Mouse (Mus musculus) fibroblast of lung, adult 2 months (primary cell): ENCODE results near the gene Cyb5r3.
"Not testable (repeated sequence)": the region's sequence is repeated elsewhere in the genome, so short reads cannot be mapped to it uniquely, and the experiment has no call there.

Experiments used
- DNase-seq: peaks from one replicate; pipeline ENCODE4 v3.0.0-alpha.2; 2011; ENCODE audit warnings: low read depth

Gene Cyb5r3

DNA sequence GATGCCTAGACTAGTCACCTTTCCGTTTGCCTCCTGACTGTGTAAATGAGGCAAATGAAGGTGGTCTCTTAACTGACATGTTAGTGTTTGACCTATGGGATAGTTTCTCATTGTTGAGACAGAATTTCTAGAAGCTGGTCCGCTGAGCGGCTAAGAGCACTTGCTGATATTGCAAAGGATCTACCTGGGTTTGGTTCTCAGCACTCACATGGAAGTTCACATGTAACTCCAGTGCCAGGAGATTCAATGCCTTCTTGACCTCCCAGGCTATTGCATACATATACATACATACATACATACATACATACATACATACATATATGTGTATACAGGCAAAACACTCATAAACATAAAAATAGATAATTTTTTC, 22.3 kb downstream of the Cyb5r3 start:
- DNase-seq, result no peak

DNA sequence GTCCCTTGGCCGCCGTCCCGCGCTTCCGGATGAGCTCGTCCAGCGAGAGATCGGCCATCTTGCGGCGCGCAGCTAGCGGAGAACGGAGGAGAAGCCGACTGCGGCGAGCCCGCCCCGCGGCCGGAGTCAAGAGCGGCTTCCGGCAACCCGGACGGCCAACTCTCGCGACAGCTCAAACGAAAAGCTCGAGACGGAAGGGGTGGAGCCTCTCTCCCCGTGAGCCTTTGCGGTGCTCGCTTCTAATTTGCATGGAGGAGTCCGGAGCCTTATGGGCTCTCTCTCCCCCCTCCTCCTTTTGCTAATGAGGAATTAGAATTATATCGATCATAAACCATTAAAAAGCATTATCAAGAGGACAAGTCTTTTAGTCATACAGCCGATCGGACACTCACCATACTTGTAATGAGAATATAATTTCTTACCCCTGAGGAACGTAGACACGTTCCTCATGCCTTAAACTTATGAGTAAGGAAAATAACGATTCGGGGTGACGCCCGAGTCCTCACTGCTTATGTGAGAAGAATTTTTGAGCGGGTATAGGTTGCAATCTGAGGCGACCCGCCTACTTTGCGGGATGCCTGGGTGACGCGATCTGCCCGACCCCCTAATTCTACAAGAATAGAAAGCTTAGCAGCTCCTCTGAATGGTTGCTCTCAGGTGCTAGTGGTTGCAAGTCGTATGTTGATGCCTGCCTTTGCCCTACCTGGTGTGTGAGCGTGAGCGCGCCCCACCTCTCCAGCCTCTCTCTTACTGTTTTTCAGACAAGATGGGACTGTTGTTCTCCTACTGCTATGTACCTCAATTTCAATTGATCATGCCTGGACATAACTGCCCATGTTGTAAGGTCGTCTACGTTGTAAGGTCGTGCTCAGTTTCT, 23.0 kb downstream of the Cyb5r3 start, which contains the start of gene Poldip3:
Gene Poldip3, minus strand, starts transcription at position 189 of the 877 bp plus-strand sequence.
- peak; percentile 95 for DNase-seq

- DNase-seq, result no peak
Observed at GRCm38 (mm10) chr15:83148801-83149195, 23.6 kb downstream of the Cyb5r3 start.

GRCm38 (mm10) chr15:83148395-83148794, 24.0 kb downstream of the Cyb5r3 start:
- no peak for DNase-seq

DNA sequence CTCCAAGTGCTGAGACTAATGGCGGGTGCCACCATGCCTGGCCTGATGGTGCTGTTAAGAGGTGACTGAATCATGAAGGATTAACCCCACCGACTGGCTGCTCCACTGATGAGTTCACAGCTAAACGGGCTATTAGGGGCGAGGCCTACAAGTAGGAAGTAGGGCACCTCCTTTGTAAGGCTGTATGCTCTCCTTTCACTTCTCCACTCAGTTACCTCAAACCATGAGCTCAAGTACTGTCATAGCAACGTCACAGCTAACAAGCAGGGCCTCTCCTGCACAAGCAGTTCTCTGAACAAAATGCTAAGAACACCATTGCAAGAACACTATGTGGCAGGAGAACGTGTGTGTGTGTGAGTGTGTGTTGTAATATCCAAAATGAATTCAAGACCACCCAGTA, 26.9 kb downstream of the Cyb5r3 start:
- DNase-seq, result no peak

DNA sequence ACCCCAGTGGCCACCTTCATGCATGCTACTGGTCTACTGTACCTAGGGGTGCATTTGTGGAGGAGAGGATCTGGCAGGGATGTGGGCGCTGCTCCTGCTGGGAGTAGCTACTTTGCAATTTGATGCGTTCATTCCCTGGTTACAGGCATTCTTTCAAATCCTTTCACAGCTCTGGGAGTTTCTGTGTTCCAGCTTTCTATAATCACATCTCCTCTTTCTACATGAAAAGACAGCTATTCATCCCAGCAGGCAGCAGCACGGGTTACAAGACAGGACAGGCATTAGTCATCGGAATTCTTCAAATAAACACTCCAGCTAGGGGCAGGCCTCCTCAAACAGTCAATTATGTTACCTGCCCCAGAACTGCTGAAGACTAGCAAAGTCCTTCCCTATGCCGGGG, 29.5 kb downstream of the Cyb5r3 start:
- no peak for DNase-seq

- DNase-seq, result no peak
Observed at GRCm38 (mm10) chr15:83135654-83136053, 36.7 kb downstream of the Cyb5r3 start.

DNA sequence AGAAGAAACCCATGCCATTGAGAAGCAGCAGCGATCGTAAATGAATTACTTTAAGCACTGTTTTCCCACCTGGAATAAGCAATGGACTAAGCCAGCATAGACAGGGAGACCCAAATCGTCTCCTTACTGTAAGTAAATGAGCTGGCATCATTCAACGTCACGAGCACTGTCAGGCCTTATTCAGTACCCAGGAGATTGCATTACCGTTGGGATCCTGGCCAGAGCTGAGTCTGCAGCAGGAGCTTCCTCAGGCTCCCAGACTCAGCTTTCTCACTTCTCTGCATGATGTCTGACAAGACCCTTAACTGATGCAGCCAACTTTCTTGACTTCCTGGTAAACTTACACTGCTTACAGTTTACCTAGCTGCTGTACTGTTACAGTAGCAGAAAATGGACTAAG, 37.7 kb downstream of the Cyb5r3 start:
- no peak for DNase-seq

GRCm38 (mm10) chr15:83129530-83130231, 42.7 kb downstream of the Cyb5r3 start:
- DNase-seq, result no peak

- DNase-seq, result not testable (repeated sequence)
Observed at GRCm38 (mm10) chr15:83127037-83127436, 45.4 kb downstream of the Cyb5r3 start.

GRCm38 (mm10) chr15:83126582-83126981, 45.8 kb downstream of the Cyb5r3 start:
- no peak for DNase-seq

DNA sequence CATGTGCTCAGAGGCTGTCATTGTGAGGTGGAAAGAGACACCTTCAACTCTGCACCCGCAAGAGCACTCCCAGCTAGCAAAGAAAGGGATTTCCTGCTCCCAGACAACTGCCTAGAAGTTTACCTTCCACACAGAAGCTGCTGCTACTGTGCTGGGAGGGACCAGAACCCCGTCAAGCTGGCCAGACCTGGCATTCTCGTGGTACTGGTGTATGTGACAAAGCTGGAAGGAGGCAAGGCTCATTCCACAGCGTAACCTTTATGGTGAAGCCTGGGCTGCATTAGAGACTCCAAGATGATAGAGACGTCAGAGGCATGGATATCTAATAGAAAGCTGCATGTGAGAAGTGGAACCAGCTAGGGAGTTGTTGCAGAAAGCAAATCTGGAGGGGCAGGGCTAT, 47.8 kb downstream of the Cyb5r3 start:
- DNase-seq, result no peak

DNA sequence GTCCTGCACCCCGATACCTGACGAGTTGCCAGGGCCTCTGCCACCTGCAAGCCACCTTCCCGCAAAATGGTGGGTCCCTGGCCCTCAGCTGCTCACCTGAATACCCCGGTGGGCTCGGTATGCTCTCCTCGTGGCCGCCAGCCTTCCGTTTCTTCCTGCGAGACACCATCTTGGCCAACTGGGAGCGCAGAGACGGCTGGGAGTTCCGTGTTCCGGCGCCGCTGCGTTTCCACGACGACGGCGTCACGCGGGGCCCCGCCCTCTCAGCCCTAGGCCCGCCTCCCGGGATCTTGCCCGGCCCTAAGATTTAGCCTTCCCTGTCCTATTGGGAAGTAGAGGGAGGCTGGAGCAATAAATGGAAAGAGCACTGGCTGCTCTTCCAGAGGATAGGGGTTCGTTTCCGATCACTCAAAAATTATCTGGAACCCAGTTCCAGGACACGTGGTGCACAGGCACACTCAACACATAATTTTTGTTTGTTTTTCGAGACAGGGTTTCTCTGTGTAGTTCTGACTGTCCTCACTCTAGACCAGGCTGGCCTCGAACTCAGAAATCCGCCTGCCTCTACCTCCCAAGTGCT, 49.7 kb downstream of the Cyb5r3 start, which contains the start of gene Rrp7a:
Gene Rrp7a, minus strand, starts transcription at position 236 of the 580 bp plus-strand sequence.
- DNase-seq, result peak; percentile 76

- DNase-seq, result no peak
Observed at GRCm38 (mm10) chr15:83121709-83122565, 50.5 kb downstream of the Cyb5r3 start.

DNA sequence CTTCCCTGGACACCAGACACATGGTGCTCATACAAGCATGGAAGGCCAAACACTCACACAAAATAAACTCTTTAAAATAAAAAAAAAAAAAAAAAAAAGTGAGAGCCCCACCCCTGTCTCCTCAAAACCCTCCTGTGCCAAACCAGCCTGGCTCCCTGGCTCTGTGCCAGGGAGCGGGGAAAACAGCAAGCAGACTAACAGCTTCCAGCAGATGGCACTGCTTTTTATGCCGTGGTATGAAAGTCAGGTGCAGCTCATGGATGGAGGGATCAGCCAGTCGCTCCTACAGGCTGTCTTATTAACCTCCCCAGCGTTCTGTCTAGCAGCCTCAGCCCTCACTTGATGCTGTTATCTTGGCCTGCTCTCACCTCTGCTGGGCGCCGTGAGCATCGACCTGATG, 54.0 kb downstream of the Cyb5r3 start:
- no peak for DNase-seq

DNA sequence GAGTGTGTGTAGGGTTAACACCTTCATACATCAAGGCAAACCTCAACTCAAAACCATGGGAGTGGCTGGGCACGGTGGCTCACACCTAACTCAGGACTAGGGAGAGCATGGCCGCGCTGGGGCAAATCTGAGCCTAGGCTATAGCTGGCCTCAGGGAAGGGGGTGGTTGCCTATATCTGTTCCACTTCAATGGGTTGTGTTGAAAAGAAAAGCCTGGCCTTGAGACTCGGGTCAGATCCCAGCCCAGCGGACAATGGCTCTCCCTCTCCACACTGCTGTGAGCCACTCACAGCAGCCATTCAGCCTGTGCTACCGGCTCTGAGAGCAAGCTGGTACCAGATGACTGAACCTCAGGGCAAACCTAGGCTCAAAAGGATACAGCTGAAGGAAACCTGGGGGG, 57.3 kb downstream of the Cyb5r3 start:
- no peak for DNase-seq

DNA sequence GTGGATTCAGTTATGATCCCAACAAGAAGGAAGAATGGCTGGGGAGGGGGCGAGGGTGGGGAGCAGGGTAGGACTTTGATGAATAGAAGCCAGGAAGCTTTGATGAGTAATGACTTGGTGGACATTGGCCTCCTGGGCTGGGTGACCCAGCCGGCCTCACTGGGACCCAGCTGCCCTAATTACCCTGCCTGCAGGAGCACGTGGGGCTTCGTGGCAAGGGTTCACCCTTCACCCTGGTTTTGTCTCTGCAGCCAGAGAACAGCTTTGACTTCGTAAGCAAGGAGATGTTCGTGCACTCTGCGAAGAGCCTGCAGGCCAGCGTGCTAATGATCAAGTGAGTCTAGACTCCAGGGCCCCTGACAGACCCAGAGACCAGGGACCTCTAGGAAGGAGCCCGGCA, 58.3 kb downstream of the Cyb5r3 start:
- no peak for DNase-seq

GRCm38 (mm10) chr15:83112898-83113297, 59.5 kb downstream of the Cyb5r3 start:
- no peak for DNase-seq

DNA sequence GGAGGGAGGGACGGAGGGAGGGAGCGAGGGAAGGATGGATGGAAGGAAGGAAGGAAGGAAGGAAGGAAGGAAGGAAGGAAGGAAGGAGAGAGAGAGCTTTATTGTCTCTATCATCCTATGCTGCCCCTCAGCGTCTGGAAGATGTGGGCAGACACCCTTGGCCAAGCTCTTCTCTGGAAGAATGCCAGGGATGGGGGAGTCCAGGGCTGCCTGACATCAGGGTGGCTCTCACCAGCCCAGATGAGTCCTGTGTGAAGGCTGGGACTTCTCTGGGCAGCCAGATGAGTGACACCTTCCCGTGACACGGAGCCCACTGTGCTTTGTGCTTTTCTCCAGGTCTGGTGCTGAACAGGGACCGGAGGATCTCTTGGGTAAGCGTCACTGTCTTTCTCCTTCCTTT, 60.5 kb downstream of the Cyb5r3 start:
- no peak for DNase-seq

DNA sequence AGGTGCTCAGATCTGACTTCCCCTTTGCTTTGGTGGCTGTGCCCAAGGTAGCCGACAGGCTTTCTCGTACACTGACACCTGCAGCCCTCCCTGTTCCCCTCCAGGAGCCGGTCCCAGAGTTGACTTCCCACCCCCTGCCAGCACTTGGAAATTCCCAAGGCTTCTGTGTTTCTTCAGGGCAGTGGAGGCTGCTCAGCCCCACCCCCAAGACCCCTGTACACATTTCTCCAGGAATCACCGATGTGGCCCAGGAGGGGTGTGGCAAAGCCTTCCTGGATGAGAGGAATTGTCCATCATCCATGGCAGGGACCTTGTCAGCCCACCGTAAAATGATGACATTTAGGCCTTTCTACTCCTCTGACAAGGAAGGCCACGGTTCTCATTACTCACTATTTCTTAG, 61.1 kb downstream of the Cyb5r3 start:
- no peak for DNase-seq

- DNase-seq, result no peak
Observed at GRCm38 (mm10) chr15:83107814-83108213, 64.6 kb downstream of the Cyb5r3 start.

- no peak for DNase-seq
Observed at GRCm38 (mm10) chr15:83106426-83106825, 66.0 kb downstream of the Cyb5r3 start.
